Mouse (Mus musculus): ENCODE data around the gene Olfr60. TPM values are rescaled to one million over a fixed set of nuclear protein-coding genes. Genes with fewer than 3 reads are reported as not detected.

Gene Olfr60
- polyA plus RNA-seq, 1 experiment from 2014 or later, result not detected

DNA sequence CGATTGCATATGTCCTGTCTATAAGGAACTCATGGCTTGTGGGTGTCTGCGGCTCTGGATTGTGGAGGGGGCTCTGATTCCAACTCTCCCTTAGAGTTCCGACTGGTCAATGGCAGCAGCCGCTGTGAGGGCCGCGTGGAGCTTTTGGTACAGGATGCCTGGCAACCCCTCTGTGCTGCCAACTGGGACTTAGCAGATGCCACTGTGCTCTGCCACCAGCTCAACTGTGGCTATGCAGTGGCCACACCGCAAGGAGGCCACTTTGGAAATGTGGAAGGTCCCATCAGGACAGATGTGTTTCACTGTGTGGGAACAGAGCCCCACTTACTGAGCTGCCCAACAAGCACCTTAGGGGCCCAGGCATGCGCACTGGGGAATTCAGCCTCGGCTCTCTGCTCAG lies 65.7 kb downstream of the Olfr60 start:
- no peak overlapping the region for H3K9ac ChIP-seq
- H3K4me3 ChIP-seq, result no peak overlapping the region
- H3K27ac ChIP-seq (replicated peaks), result no peak overlapping the region
- H3K36me3 ChIP-seq, result no peaks in the 10 kb centered on the region
- no peaks in the 10 kb centered on the region for H3K9me3 ChIP-seq
- ATAC-seq (ENCODE audit: extremely low read depth, insufficient number of reproducible peaks, low FRiP score, low TSS enrichment), result no peak
- no peaks in the 10 kb centered on the region for H3K27me3 ChIP-seq (replicated peaks)
- no peak overlapping the region for H3K4me2 ChIP-seq
- no peaks in the 10 kb centered on the region for H3K4me1 ChIP-seq
- 80% methylated on average over 9 of the region's 9 CpGs for WGBS

Other genes with a start within 250 kb of the Olfr60 start
- 10.9 and 14.4 TPM in 2 replicates for gene Paox, start 245.9 kb downstream of the Olfr60 start, polyA plus RNA-seq (2015; fragmentation: Nextera tagmentation; extraction: Ambion mirVana)
- gene Echs1, start 245.2 kb downstream of the Olfr60 start, polyA plus RNA-seq (2015; fragmentation: Nextera tagmentation; extraction: Ambion mirVana), result 169 and 182 TPM in 2 replicates
- gene Mtg1, start 224.1 kb downstream of the Olfr60 start, polyA plus RNA-seq (2015; fragmentation: Nextera tagmentation; extraction: Ambion mirVana), result 27.2 and 30.5 TPM in 2 replicates
- gene Sprn, start 206.8 kb downstream of the Olfr60 start, polyA plus RNA-seq (2015; fragmentation: Nextera tagmentation; extraction: Ambion mirVana), result 0.10 TPM in 1 of 2 replicates, not detected in the other
- gene Olfr522, start 196.9 kb downstream of the Olfr60 start, polyA plus RNA-seq (2015; fragmentation: Nextera tagmentation; extraction: Ambion mirVana), result not detected in 2 replicates
- not detected in 2 replicates for gene Olfr523, start 188.5 kb downstream of the Olfr60 start, polyA plus RNA-seq (2015; fragmentation: Nextera tagmentation; extraction: Ambion mirVana)
- not detected in 2 replicates for gene Olfr524, start 155.7 kb downstream of the Olfr60 start, polyA plus RNA-seq (2015; fragmentation: Nextera tagmentation; extraction: Ambion mirVana)
- gene Cd163l1, start 143.4 kb downstream of the Olfr60 start, polyA plus RNA-seq (2015; fragmentation: Nextera tagmentation; extraction: Ambion mirVana), result 0.39 TPM in 1 of 2 replicates, not detected in the other
- gene 5830411N06Rik, start 114.4 kb downstream of the Olfr60 start, polyA plus RNA-seq (2015; fragmentation: Nextera tagmentation; extraction: Ambion mirVana), result not detected in 2 replicates
- gene Olfr525, start 40.8 kb downstream of the Olfr60 start, polyA plus RNA-seq (2015; fragmentation: Nextera tagmentation; extraction: Ambion mirVana), result not detected in 2 replicates
- gene Olfr527, start 27.7 kb downstream of the Olfr60 start, polyA plus RNA-seq (2015; fragmentation: Nextera tagmentation; extraction: Ambion mirVana), result not detected in 2 replicates
- gene Olfr530, start 14.7 kb upstream of the Olfr60 start, polyA plus RNA-seq (2015; fragmentation: Nextera tagmentation; extraction: Ambion mirVana), result not detected in 2 replicates
- not detected in 2 replicates for gene Olfr531, start 41.2 kb upstream of the Olfr60 start, polyA plus RNA-seq (2015; fragmentation: Nextera tagmentation; extraction: Ambion mirVana)
- not detected in 2 replicates for gene Olfr532, start 60.0 kb upstream of the Olfr60 start, polyA plus RNA-seq (2015; fragmentation: Nextera tagmentation; extraction: Ambion mirVana)
- not detected in 2 replicates for gene Olfr533, start 101.7 kb upstream of the Olfr60 start, polyA plus RNA-seq (2015; fragmentation: Nextera tagmentation; extraction: Ambion mirVana)
- not detected in 2 replicates for gene Olfr535, start 122.5 kb upstream of the Olfr60 start, polyA plus RNA-seq (2015; fragmentation: Nextera tagmentation; extraction: Ambion mirVana)
- not detected in 2 replicates for gene Olfr536, start 145.7 kb upstream of the Olfr60 start, polyA plus RNA-seq (2015; fragmentation: Nextera tagmentation; extraction: Ambion mirVana)
- not detected in 2 replicates for gene Olfr538, start 206.2 kb upstream of the Olfr60 start, polyA plus RNA-seq (2015; fragmentation: Nextera tagmentation; extraction: Ambion mirVana)
- gene Olfr46, start 239.6 kb upstream of the Olfr60 start, polyA plus RNA-seq (2015; fragmentation: Nextera tagmentation; extraction: Ambion mirVana), result not detected in 2 replicates

Measured in heart, embryonic 13.5 days (tissue).